1 mouse cellular context compared by ENCODE assay signal in the genomic region with DNA sequence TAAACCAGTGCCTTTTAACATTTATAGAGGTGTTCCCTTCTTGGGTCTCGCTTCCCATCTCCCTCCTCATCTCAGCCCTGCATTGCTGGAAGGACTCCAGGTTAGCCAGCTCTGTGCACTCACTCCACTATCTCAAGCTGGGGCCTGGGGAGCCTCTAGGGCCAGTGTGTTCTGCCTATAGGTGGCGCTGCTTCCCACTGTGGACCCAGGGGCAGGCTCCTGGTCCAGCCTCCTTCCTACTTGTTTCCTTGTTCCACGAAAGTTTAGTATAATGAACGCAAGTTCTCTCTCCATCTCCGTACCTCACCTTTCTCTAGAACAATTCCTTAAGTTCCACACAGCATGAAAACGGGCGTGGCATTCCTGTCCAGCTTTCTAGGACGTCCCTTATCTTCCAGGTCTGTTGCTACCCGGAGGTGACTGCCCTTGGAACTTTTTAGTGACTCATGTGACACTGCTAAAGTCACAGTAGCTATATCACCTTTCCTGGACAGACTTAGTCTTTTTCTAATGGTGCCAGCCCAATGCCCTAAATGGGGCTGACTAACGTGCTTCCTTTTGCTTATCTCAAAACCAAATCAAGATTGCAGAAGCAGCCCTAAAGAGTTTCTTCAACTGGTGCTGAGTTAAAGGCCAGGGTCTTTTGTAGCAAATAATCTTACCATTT.
TF ChIP-seq lines count a peak whose summit lies in the region.

No protein-coding gene starts in this region.

TF ChIP-seq in CH12.LX, 34 proteins besides CTCF, POLR2A, EP300 and RAD21:
- TF ChIP-seq ELF1 (IDR thresholded peaks at IDR 0.05; ENCODE audit: low read depth, low read length) (peak; percentile 54), MEF2A (IDR thresholded peaks at IDR 0.05; ENCODE audit: borderline replicate concordance, low read depth, low read length) (no peak; the same call in 1 of the 2 replicates), MXI1 (IDR thresholded peaks at IDR 0.05; ENCODE audit: low read depth, low read length) (no peak), ZKSCAN1 (IDR thresholded peaks at IDR 0.05; ENCODE audit: borderline replicate concordance, low read depth, low read length) (no peak), RCOR1 (conservative IDR thresholded peaks at IDR 0.05; ENCODE audit: low read depth, low read length) (no peak), TCF12 (IDR thresholded peaks at IDR 0.05; ENCODE audit: low read depth, low read length) (0 out of 2 replicates have a peak, but pooled peaks have one; percentile 36), ZMIZ1 (IDR thresholded peaks at IDR 0.05; ENCODE audit: low read depth, low read length) (no peak), GABPA (IDR thresholded peaks at IDR 0.05; ENCODE audit: insufficient replicate concordance, low read depth, low read length) (no peak), ZC3H11A (IDR thresholded peaks at IDR 0.05; ENCODE audit: low read depth, low read length) (peak; percentile 18; the same call in 1 of the 2 replicates), SMC3 (IDR thresholded peaks at IDR 0.05; ENCODE audit: low read depth, low read length) (peak; percentile 81), SIN3A (IDR thresholded peaks at IDR 0.05; ENCODE audit: low read length) (0 out of 2 replicates have a peak, but pooled peaks have one; percentile 36), IRF4 (IDR thresholded peaks at IDR 0.05; ENCODE audit: low read depth, low read length) (peak; percentile 45; the same call in 1 of the 2 replicates), MAX (IDR thresholded peaks at IDR 0.05; ENCODE audit: low read length) (no peak), BHLHE40 (IDR thresholded peaks at IDR 0.05; ENCODE audit: low read depth, low read length) (0 out of 2 replicates have a peak, but pooled peaks have one; percentile 10)
